Mouse (Mus musculus): Measurements from ENCODE around the gene Zfp689.
"Not testable (repeated sequence)": the region's sequence is repeated elsewhere in the genome, so short reads cannot be mapped to it uniquely, and the experiment has no call there.

The Zfp689 gene

GRCm38 (mm10) chr7:127448521-127449300 lies at the start of gene Zfp689:
TSS of gene Zfp689 (minus strand) at chr7:127449158.
- peak; percentile 98 for DNase-seq (ENCODE audit: extremely low read depth, low read depth)

GRCm38 (mm10) chr7:127498407-127498806 lies 49.4 kb upstream of the Zfp689 start:
- DNase-seq (ENCODE audit: extremely low read depth, low read depth): no peak

GRCm38 (mm10) chr7:127497382-127497781 lies 48.4 kb upstream of the Zfp689 start:
- no peak for DNase-seq (ENCODE audit: extremely low read depth, low read depth)

- DNase-seq (ENCODE audit: extremely low read depth, low read depth): no peak
Observed at GRCm38 (mm10) chr7:127494648-127495047, 45.7 kb upstream of the Zfp689 start.

- DNase-seq (ENCODE audit: extremely low read depth, low read depth): no peak
Observed at GRCm38 (mm10) chr7:127491846-127492245, 42.9 kb upstream of the Zfp689 start.

- no peak for DNase-seq (ENCODE audit: extremely low read depth, low read depth)
Observed at GRCm38 (mm10) chr7:127489982-127490381, 41.0 kb upstream of the Zfp689 start.

- not testable (repeated sequence) for DNase-seq (ENCODE audit: extremely low read depth, low read depth)
Observed at GRCm38 (mm10) chr7:127488364-127488763, 39.4 kb upstream of the Zfp689 start.

- no peak for DNase-seq (ENCODE audit: extremely low read depth, low read depth)
Observed at GRCm38 (mm10) chr7:127485416-127485815, 36.5 kb upstream of the Zfp689 start.

- DNase-seq (ENCODE audit: extremely low read depth, low read depth): no peak
Observed at GRCm38 (mm10) chr7:127480321-127480720, 31.4 kb upstream of the Zfp689 start.

- no peak for DNase-seq (ENCODE audit: extremely low read depth, low read depth)
Observed at GRCm38 (mm10) chr7:127479318-127480225, 30.6 kb upstream of the Zfp689 start.

GRCm38 (mm10) chr7:127478635-127479317 lies 29.8 kb upstream of the Zfp689 start, which contains the start of gene Fbrs:
TSS of gene Fbrs (plus strand) at chr7:127479199.
- peak; percentile 93 for DNase-seq (ENCODE audit: extremely low read depth, low read depth)

GRCm38 (mm10) chr7:127477687-127478634 lies 29.0 kb upstream of the Zfp689 start:
- DNase-seq (ENCODE audit: extremely low read depth, low read depth): peak; percentile 100

- DNase-seq (ENCODE audit: extremely low read depth, low read depth): no peak
Observed at GRCm38 (mm10) chr7:127476855-127477254, 27.9 kb upstream of the Zfp689 start.

- DNase-seq (ENCODE audit: extremely low read depth, low read depth): no peak
Observed at GRCm38 (mm10) chr7:127476336-127476735, 27.4 kb upstream of the Zfp689 start.

GRCm38 (mm10) chr7:127475186-127475740 lies 26.3 kb upstream of the Zfp689 start:
- no peak for DNase-seq (ENCODE audit: extremely low read depth, low read depth)

- DNase-seq (ENCODE audit: extremely low read depth, low read depth): no peak
Observed at GRCm38 (mm10) chr7:127474378-127475070, 25.6 kb upstream of the Zfp689 start.

GRCm38 (mm10) chr7:127473705-127474104 lies 24.7 kb upstream of the Zfp689 start:
- no peak for DNase-seq (ENCODE audit: extremely low read depth, low read depth)

- DNase-seq (ENCODE audit: extremely low read depth, low read depth): no peak
Observed at GRCm38 (mm10) chr7:127472060-127472459, 23.1 kb upstream of the Zfp689 start.

GRCm38 (mm10) chr7:127471646-127472010 lies 22.7 kb upstream of the Zfp689 start:
- DNase-seq (ENCODE audit: extremely low read depth, low read depth): no peak

All from MEL-GATA-1-ER (cell line).